Mouse (Mus musculus): ENCODE measurements at regions not wholly inside any gene's neighbourhood (a gene's known extent, or its start where the extent isn't known, plus 50 kb on each side); places are given as distances from the start of the nearest gene placed in this dataset.

DNA sequence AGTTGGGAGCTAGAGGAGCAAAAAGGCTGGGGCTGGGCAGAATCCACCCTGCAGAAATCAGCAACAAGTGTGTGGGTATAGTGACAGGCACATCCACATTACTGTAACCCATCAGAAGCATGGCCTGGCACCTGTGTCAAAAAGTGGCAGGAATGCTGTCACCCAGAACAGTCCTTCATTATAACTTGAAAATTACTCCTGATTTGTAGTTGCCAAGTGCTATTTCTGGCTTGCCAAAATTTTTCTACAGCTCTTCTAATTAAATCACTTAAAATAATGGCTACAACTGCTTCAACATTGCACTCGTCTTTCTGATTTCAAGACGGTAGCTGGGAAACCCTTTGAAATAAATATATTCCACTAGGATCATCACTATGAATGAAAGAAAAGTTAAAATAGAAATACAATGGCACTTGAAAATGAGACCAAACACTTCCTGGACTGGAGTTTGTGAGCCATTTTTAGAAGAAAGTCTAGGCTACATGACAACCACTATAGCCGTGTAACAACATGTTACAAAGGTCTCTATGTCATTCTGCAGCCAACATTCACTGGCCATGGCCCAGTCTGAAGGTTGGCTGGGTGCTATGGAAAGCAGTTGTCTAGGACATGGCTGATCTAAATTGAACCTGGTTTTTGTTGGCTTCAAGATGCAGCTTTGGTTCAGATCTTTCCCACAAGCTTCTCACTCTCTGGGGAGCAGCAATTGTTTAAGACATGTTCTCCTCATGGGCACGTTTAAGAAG is 190.6 kb upstream of the Tapt1 start:
- DNase-seq = no peak
- intact Hi-C loops (cut with DNase I) = no loop called here

DNA sequence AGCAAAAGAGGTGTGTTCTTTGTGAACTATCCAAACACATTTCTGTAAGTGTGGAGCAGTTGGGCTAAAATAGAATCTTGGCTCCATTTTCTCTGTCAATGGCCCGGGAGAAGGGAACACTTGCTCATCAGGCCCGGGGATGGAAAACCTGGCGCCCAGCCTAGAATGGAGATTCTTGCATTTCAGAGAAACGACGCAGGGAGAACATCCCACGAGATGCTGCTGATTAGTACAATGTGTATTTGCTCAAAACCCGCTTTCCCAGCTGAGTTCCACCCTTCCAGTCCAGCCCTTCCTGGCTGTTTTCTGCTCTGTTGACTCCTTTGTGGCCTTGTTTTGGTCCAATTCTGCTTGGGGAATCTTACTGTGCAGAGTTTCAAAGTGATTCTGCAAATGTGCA is 188.0 kb upstream of the Tapt1 start:
- peak; percentile 69 to 88 for DNase-seq
- intact Hi-C loops (cut with DNase I) = no loop called here

DNA sequence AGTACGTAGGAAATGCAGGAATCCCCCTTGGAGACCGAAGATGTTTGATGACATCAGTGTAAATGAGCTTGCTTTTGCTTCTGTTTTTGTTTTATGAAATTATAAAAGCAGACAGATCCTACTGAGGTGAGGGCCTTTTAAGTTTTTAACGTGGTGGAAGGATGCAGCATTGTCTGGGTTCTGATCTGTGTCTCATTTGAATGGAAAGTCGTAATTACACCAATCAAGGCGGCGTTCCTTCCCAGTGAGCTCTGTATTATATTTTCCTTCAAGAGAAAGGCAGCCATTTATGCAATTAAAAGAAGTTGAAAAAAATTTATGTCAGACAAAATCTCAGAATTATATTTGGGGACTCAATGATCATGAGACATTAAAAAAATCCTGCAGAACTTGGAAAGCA is 176.9 kb upstream of the Tapt1 start:
- DNase-seq = no peak
- intact Hi-C loops (cut with DNase I) = no loop called here

- DNase-seq = no peak
- intact Hi-C loops (cut with DNase I) = no loop called here
Measured at GRCm38 (mm10) chr5:44400573-44401332, 174.3 kb upstream of the Tapt1 start.

DNA sequence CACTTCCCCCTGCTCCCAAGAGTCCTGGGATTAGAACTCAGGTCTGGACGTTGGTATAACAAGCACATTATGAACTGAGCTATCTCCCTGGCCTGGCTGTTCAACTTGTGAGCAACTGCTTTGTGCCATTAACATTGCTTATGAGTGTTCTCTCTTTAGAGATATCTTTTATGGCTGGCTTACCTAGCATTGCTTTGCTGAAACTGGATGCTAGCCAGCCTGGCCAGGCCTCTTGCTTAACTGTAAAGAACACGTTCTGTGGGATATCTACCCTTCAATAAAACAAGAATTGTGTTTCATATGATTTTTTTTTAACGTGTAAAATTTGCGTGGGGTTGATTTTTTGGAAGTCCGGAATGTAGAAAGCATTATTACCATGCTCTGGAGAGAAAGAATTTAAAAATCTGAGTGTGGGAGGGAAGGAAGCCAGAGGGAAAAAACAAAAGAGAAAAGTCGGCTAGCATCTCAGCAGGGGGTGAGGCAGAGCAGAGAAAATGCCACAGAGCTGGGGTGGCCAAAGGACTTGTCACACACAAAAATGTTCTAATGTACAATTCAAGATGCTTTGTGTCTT is 160.9 kb upstream of the Tapt1 start:
- no peak for DNase-seq
- intact Hi-C loops (cut with DNase I) = no loop called here

DNA sequence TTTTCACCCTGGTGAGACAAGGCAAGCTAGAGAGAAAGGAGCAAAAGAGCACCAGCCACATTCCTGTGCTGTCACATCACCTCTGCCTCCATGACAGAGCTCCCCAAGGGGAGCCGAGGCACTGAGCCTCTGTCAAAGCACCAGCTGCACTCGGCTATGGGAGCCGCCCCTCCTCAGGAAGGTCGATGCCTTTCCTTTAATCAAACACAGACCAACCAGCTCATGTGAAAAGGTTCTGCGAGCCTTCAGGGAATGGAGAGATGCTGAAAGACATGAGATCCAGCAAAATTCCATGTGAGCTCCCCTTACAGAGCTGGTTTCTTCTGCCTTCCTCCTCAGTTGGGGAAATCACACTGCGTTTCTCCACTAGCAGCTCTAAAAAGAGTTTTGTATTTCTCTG is 159.8 kb upstream of the Tapt1 start:
- intact Hi-C loops (cut with DNase I) = no loop called here
- DNase-seq = peak in 1 of 2 experiments; percentile 13

- intact Hi-C loops (cut with DNase I) = no loop called here
- no peak for DNase-seq
Measured at GRCm38 (mm10) chr5:44383049-44383448, 156.6 kb upstream of the Tapt1 start.

- intact Hi-C loops (cut with DNase I) = no loop called here
- no peak for DNase-seq
Measured at GRCm38 (mm10) chr5:44370006-44370405, 143.6 kb upstream of the Tapt1 start.

GRCm38 (mm10) chr5:44352324-44352723 is 125.9 kb upstream of the Tapt1 start:
- no peak for DNase-seq
- intact Hi-C loops (cut with DNase I) = no loop called here

DNA sequence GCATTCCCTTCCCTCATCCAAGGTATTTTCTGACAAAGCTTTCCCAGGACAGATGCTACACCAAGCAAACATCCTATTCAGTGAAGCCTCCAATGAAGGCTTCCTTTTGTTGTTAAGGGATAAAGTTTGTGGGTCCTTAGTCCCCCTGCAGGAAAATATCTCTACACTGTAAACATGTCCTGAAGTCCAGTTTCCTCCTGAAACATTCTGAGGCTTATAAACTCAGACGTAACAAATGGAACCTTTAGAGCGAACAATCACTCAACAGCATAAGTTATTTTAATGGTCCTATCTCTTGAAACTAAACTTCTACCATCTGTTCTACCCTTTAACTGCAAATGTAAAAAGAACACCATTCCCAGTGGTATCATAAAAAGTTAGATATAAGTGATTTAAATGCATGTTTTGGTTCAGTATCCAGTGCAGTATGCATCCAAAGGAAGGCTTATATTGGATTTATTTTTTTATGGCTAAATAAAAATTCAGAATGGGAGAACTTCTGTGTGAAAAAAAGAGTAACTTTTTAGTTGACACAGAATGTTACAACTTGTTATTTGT is 115.1 kb upstream of the Tapt1 start:
- intact Hi-C loops (cut with DNase I) = no loop called here

GRCm38 (mm10) chr5:44338662-44339061 is 112.2 kb upstream of the Tapt1 start:
- DNase-seq = no peak
- intact Hi-C loops (cut with DNase I) = no loop called here

More for the DNA sequence above, 115.1 kb upstream of the Tapt1 start:
- DNase-seq = no peak

- intact Hi-C loops (cut with DNase I) = no loop called here
- DNase-seq = no peak
Measured at GRCm38 (mm10) chr5:44335756-44336155, 109.3 kb upstream of the Tapt1 start.

GRCm38 (mm10) chr5:44319626-44320025 is 93.2 kb upstream of the Tapt1 start:
- intact Hi-C loops (cut with DNase I) = no loop called here
- no peak for DNase-seq

DNA sequence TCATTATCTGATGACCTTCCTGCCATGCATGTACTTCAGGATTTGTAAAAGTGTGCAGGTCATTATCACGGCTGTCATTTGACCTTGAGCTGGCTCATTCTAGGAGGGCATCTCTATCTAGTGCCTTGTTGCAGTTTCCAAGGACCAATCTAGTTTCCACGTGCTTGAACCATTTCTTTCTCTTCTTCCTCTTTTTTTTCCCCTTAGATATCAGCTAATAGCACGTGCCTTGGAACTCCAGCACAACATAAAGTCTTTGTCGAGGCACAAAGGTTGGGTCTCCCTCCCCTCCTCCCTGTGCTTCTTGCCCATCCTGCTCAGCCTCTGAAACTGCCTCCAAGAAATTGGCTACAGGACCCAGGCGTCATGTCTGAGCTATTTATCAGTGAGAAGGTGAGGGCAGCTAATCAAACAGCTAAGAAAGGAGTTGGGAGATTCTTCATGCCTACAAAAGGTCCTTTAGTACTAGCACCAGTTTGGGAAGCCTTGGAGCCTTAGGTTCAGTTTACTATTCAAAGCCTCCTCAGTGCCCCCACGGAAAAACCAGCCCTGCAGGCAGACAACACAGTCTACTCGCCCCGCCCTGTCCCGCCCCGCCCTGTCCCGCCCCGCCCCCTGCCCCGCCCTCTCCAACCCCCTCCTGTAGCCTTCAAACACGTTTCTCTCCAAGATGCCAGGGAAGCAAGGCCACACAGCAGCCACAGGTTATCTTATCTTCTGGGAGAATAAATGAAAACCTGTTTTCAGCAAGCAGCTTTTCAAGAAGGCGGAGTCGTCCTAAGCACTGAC is 80.5 kb upstream of the Tapt1 start:
- intact Hi-C loops (cut with DNase I) = loop anchor here (10.0 kb wide), 1 partner anchor 528 kb away; no protein-coding TSS in a partner anchor
- no peak for DNase-seq

DNA sequence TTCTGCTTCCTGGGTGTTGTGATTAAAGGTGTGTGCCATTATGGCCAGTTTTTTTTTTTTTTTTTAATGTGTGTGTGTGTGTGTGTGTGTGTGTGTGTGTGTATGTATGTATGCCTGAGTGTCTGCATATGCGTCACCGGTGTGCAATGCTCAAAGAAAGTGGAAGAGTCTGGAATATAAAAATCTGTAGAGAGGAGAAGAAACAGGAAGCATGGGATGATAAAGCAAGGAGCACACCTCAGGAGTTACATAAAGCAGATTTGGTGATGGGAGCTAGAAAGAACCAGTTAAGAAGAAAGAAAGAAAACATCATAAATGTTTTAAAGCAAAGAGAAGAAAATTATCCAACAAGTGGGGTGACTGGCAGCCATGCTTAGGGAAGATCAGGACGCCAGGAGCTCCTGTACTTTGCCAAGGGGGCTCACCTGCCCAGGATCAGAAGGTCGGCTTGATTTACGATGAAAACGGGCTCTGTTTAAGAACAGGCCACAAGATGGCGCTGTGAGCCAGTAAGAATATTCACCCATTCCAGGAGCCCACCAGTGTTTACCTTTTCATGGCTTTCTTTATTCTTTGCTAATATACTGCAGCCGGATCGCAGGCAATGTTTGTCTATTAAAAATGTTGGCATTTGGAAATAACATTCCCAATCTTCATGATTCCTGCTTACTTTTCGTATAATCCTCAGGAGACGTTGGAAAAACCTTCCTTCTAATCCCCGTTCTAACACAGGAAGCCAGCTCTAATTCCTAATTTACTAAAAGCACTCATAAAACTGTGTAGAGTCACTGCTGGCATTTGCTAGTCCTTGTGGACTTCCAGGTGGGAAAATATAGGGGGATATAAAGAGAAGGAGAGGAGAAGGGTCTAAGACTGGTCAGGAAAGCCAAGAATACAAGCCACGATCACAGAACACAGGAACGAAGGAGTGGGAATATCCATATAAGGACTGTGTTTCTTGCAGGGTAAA is 77.7 kb upstream of the Tapt1 start:
- peak; percentile 11 to 27 for DNase-seq
- intact Hi-C loops (cut with DNase I) = loop anchor here (5.0 to 10.0 kb wide), 3 partner anchors 531 to 1098 kb away; no protein-coding TSS in a partner anchor

GRCm38 (mm10) chr5:44284384-44284783 is 58.0 kb upstream of the Tapt1 start:
- intact Hi-C loops (cut with DNase I) = loop anchor here (5.0 kb wide), 2 partner anchors 1118 to 1138 kb away; no protein-coding TSS in a partner anchor

More at GRCm38 (mm10) chr5:44284384-44284783, 58.0 kb upstream of the Tapt1 start:
- peak; percentile 60 to 76 for DNase-seq

Measured in gastrocnemius, postnatal 36 days (tissue).